Mouse (Mus musculus) lung, postnatal 36 days (tissue): ENCODE measurements around the gene Ap4m1.

ENCODE experiments used
- DNase-seq: peaks from one replicate; pipeline ENCODE4 v3.0.0; 2022; ENCODE audit warnings: mixed read lengths

Gene Ap4m1

GRCm38 (mm10) chr5:138171695-138172491 lies at the start of gene Ap4m1, which contains the start of gene Mcm7:
Gene Ap4m1 (plus strand): TSS chr5:138172002.
Gene Mcm7 (minus strand): TSS chr5:138172422.
- peak; percentile 99 for DNase-seq

GRCm38 (mm10) chr5:138132425-138133064 lies 39.3 kb upstream of the Ap4m1 start:
- DNase-seq, result peak; percentile 32

GRCm38 (mm10) chr5:138137257-138137656 lies 34.5 kb upstream of the Ap4m1 start:
- no peak for DNase-seq

GRCm38 (mm10) chr5:138137935-138138549 lies 33.8 kb upstream of the Ap4m1 start:
- peak; percentile 79 for DNase-seq

GRCm38 (mm10) chr5:138138585-138138984 lies 33.2 kb upstream of the Ap4m1 start:
- no peak for DNase-seq

- DNase-seq, result no peak
These were observed 17.4 kb upstream of the Ap4m1 start for GRCm38 (mm10) chr5:138154390-138154789.

- peak; percentile 97 for DNase-seq
These were observed 16.3 kb upstream of the Ap4m1 start, which contains the start of gene Zfp113 for GRCm38 (mm10) chr5:138155443-138155976. Gene Zfp113 (minus strand): TSS chr5:138155744.

- no peak for DNase-seq
These were observed 11.5 kb upstream of the Ap4m1 start for GRCm38 (mm10) chr5:138160224-138160762.

- DNase-seq, result peak; percentile 97
These were observed 10.7 kb upstream of the Ap4m1 start, which contains the start of gene Cops6 for GRCm38 (mm10) chr5:138160842-138161665. Gene Cops6 (plus strand): TSS chr5:138161071.

- no peak for DNase-seq
These were observed 8.8 kb upstream of the Ap4m1 start for GRCm38 (mm10) chr5:138163046-138163445.

- DNase-seq, result no peak
These were observed 8.2 kb upstream of the Ap4m1 start for GRCm38 (mm10) chr5:138163610-138164009.

GRCm38 (mm10) chr5:138165594-138165993 lies 6.2 kb upstream of the Ap4m1 start:
- DNase-seq, result no peak

- peak; percentile 97 for DNase-seq
These were observed 753 bp upstream of the Ap4m1 start for GRCm38 (mm10) chr5:138170936-138171561.

GRCm38 (mm10) chr5:138173217-138173616 lies 1.4 kb downstream of the Ap4m1 start:
- no peak for DNase-seq

- DNase-seq, result peak; percentile 91
These were observed 15.3 kb downstream of the Ap4m1 start, which contains the start of the genes Taf6 and Cnpy4 for GRCm38 (mm10) chr5:138186950-138187638. Gene Taf6 (minus strand): TSS chr5:138187451. Gene Cnpy4 (plus strand): TSS chr5:138187485.

GRCm38 (mm10) chr5:138187661-138188306 lies 16.0 kb downstream of the Ap4m1 start:
- peak; percentile 90 for DNase-seq

GRCm38 (mm10) chr5:138193771-138194727 lies 22.2 kb downstream of the Ap4m1 start, which contains the start of gene Mblac1:
Gene Mblac1 (plus strand): TSS chr5:138194314.
- peak; percentile 92 for DNase-seq

- DNase-seq, result peak; percentile 12
These were observed 23.0 kb downstream of the Ap4m1 start for GRCm38 (mm10) chr5:138194755-138195345.
